Mouse (Mus musculus): ENCODE measurements around the gene Ppm1n.

GRCm38 (mm10) chr7:19246855-19247254 lies 33.0 kb downstream of the Ppm1n start:
- TF ChIP-seq POLR2A (IDR thresholded peaks at IDR 0.05; ENCODE audit: control insufficient read depth in 1 of 2, insufficient read depth in 1 of 2, low read depth in 1 of 2, low read length in 2 of 2, poor library complexity in 1 of 2) (no peak), EP300 (IDR thresholded peaks at IDR 0.05; ENCODE audit: low read depth in 1 of 2, low read length in 2 of 2) (peak in 1 of 2 experiments; percentile 22; a peak in 1 of 4 replicates), CTCF (IDR thresholded peaks at IDR 0.05 in 2 of 3, conservative IDR thresholded peaks at IDR 0.05 in 1 of 3; ENCODE audit: control insufficient read depth in 1 of 3, insufficient read depth in 1 of 3, low read depth in 2 of 3, low read length in 3 of 3, poor library complexity in 1 of 3, severe bottlenecking in 1 of 3) (no peak), MYC (IDR thresholded peaks at IDR 0.05; ENCODE audit: low read depth, low read length) (no peak), MYB (IDR thresholded peaks at IDR 0.05; ENCODE audit: low read depth, low read length) (no peak), JUND (IDR thresholded peaks at IDR 0.05; ENCODE audit: low read depth, low read length) (no peak), GATA1 (IDR thresholded peaks at IDR 0.05; ENCODE audit: low read depth, low read length) (peak; percentile 78)

Measured in MEL (cell line).